Mouse (Mus musculus): ENCODE results near the gene Lrch4. TPM values are rescaled to one million over a fixed set of nuclear protein-coding genes. Genes with fewer than 3 reads are reported as not detected.

Lrch4 gene
- total RNA-seq, 2 experiments from 2014 or later = 15.6 to 17.1 TPM

- Histone ChIP-seq H3K27ac (no peak overlapping the region), H3K4me3 (no peak overlapping the region)
- no peak for DNase-seq
- intact Hi-C loops (cut with DNase I) = loop anchor here (5.0 kb wide), 1 partner anchor 51 kb away; no protein-coding TSS in a partner anchor
- no peak for TF ChIP-seq CTCF (IDR thresholded peaks at IDR 0.05)
Measured at GRCm38 (mm10) chr5:137686127-137686790, 57.3 kb downstream of the Lrch4 start.

- no peak for TF ChIP-seq CTCF (IDR thresholded peaks at IDR 0.05)
- no peak for DNase-seq
- intact Hi-C loops (cut with DNase I) = loop anchor here (5.0 kb wide), 1 partner anchor 47 kb away; no protein-coding TSS in a partner anchor
- no peak overlapping the region for H3K4me3 ChIP-seq
- no peak overlapping the region for H3K27ac ChIP-seq
Measured at GRCm38 (mm10) chr5:137689974-137690373, 61.1 kb downstream of the Lrch4 start.

DNA sequence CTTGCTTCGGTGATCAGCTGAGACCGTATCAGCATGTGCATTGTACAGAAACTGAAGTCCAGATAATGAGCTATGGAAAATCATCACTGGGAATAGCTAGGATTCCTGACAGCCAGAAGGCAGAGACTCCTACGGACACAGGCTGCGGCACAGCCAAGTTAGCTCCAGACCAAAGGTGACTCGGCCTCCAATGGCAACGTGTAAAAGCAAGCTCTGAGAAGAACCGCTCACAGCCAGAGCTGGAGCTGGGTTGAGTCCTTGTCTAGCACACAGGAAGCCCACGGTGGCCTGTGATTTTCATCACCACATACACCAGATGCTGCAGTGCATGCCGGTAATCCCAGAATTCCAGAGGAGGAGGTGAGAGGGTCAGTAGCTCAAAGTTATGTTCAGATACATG lies 61.6 kb downstream of the Lrch4 start:
- no peak overlapping the region for H3K27ac ChIP-seq

More for the DNA sequence above, 61.6 kb downstream of the Lrch4 start:
- DNase-seq = no peak
- no peak for TF ChIP-seq CTCF (IDR thresholded peaks at IDR 0.05)
- H3K4me3 ChIP-seq = no peak overlapping the region
- intact Hi-C loops (cut with DNase I) = no loop called here

Other genes with a start within 250 kb of the Lrch4 start
- gene Zan, start 152.1 kb upstream of the Lrch4 start, total RNA-seq (2021) = under 1 TPM in 1 of 2 experiments, not detected in 1; 0.03 TPM
- 10 to 100 TPM; 11.3 to 11.4 TPM for gene Pop7, start 126.6 kb upstream of the Lrch4 start, total RNA-seq (2021)
- 10 to 100 TPM; 20.9 to 24.7 TPM for gene Gigyf1, start 110.6 kb upstream of the Lrch4 start, total RNA-seq (2021)
- not detected for gene Epo, start 95.9 kb upstream of the Lrch4 start, total RNA-seq (2021)
- gene Gnb2, start 95.6 kb upstream of the Lrch4 start, total RNA-seq (2021) = 100 to 1,000 TPM; 118 to 148 TPM
- gene Actl6b, start 75.6 kb upstream of the Lrch4 start, total RNA-seq (2021) = not detected
- gene Tfr2, start 59.3 kb upstream of the Lrch4 start, total RNA-seq (2021) = not detected
- 10 to 100 TPM in 1 of 2 experiments, 1 to 10 TPM in 1; 9.8 to 12.2 TPM for gene Mospd3, start 28.1 kb upstream of the Lrch4 start, total RNA-seq (2021)
- gene Pcolce, start 15.3 kb upstream of the Lrch4 start, total RNA-seq (2021) = 10 to 100 TPM; 30.9 to 76.1 TPM
- under 1 TPM; 0.15 to 0.28 TPM for gene Fbxo24, start 119 bp upstream of the Lrch4 start, total RNA-seq (2021)
- gene Gm20605, start 54 bp downstream of the Lrch4 start, total RNA-seq (2021) = 1 to 10 TPM; 2.9 to 3.3 TPM
- 1 to 10 TPM; 1.6 to 4.2 TPM for gene Sap25, start 12.2 kb downstream of the Lrch4 start, total RNA-seq (2021)
- under 1 TPM; 0.26 to 0.78 TPM for gene Irs3, start 16.6 kb downstream of the Lrch4 start, total RNA-seq (2021)
- 10 to 100 TPM in 1 of 2 experiments, 1 to 10 TPM in 1; 3.3 to 10.3 TPM for gene Agfg2, start 55.6 kb downstream of the Lrch4 start, total RNA-seq (2021)
- gene Nyap1, start 112.5 kb downstream of the Lrch4 start, total RNA-seq (2021) = under 1 TPM; 0.05 to 0.45 TPM
- gene Tsc22d4, start 116.6 kb downstream of the Lrch4 start, total RNA-seq (2021) = 10 to 100 TPM; 43.5 to 58.6 TPM
- gene Ppp1r35, start 149.7 kb downstream of the Lrch4 start, total RNA-seq (2021) = 1 to 10 TPM; 5.4 to 6.9 TPM
- gene Mepce, start 158.5 kb downstream of the Lrch4 start, total RNA-seq (2021) = 10 to 100 TPM; 22.4 to 26.2 TPM
- gene Zcwpw1, start 158.7 kb downstream of the Lrch4 start, total RNA-seq (2021) = under 1 TPM; 0.20 to 0.39 TPM
- under 1 TPM in 1 of 2 experiments, not detected in 1; 0.20 TPM for gene Pilra, start 207.2 kb downstream of the Lrch4 start, total RNA-seq (2021)
- gene Pilrb1, start 229.0 kb downstream of the Lrch4 start, total RNA-seq (2021) = under 1 TPM in 1 of 2 experiments, not detected in 1; 0.42 TPM
- under 1 TPM in 1 of 2 experiments, not detected in 1; 0.33 TPM for gene Pilrb2, start 242.7 kb downstream of the Lrch4 start, total RNA-seq (2021)